Mouse (Mus musculus): ENCODE measurements around the gene Coro6.

The Coro6 gene

GRCm38 (mm10) chr11:77512891-77513810 is 50.9 kb downstream of the Coro6 start:
- DNase-seq (ENCODE audit: low spot score in 2 of 2) = peak; percentile 71 to 82

DNA sequence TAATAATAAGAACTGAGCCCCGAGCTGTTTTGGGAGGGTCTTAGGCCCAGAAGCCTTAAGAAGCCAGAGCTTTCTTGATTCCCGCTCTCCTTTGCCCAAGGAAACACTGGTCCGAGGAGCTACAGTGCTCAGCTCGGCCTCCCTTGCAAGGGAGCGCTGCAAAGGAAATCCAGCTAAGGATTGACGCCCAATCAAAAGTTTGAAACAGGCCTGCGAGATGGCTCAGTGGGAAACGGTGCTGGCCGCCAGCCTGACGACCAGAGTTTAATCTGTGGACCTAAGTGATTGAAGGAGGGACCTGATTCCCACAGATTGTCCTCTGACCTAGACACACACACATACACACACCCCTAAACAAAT is 51.6 kb downstream of the Coro6 start:
- no peak for DNase-seq (ENCODE audit: low spot score in 2 of 2)

DNA sequence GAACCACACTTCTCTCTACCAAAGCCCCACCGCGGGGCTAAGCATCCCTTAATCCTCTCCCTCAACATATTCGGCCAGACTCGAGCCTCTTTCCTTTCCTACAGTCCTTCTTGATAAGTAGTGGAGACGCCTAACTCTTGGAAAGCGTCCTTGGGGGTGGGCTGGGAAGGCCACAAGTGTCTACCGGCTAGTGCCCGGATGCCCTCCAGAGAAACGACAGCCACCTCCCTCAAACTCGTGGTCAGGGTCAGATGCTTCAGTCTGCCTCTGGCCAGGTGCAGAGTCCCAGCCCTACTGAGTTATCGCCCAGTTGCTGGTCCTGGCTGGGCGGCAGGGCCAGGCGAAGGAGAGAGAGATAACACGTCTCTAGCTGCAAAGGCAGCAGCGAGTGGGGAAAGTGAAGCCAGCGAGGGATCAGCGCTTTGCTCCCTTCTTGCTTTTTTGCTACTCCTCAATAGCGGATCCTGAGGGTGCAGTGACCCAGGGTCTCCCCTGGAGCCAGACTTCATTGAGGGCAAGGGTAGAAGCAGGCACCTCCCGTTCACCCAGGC is 52.1 kb downstream of the Coro6 start:
- DNase-seq (ENCODE audit: low spot score in 2 of 2) = no peak

GRCm38 (mm10) chr11:77514832-77515636 is 52.8 kb downstream of the Coro6 start, which contains the start of gene Abhd15:
TSS of gene Abhd15 (plus strand) at chr11:77515121.
- peak; percentile 58 to 74 for DNase-seq (ENCODE audit: low spot score in 2 of 2)

GRCm38 (mm10) chr11:77515637-77516552 is 53.7 kb downstream of the Coro6 start, which contains the start of gene Trp53i13:
TSS of gene Trp53i13 (minus strand) at chr11:77515980.
- DNase-seq (ENCODE audit: low spot score in 2 of 2) = no peak

- DNase-seq (ENCODE audit: low spot score in 2 of 2) = no peak
Measured at GRCm38 (mm10) chr11:77516553-77517425, 54.6 kb downstream of the Coro6 start.

- no peak for DNase-seq (ENCODE audit: low spot score in 2 of 2)
Measured at GRCm38 (mm10) chr11:77518051-77518798, 56.0 kb downstream of the Coro6 start.

- no peak for DNase-seq (ENCODE audit: low spot score in 2 of 2)
Measured at GRCm38 (mm10) chr11:77519043-77519442, 56.8 kb downstream of the Coro6 start, which contains the start of gene Gm10392. TSS of gene Gm10392 (minus strand) at chr11:77519198.
